Mouse (Mus musculus) right cerebral cortex, postnatal 4 days (tissue): ENCODE data around the gene Alkbh6.

Experiments
- DNase-seq: peaks from one replicate; pipeline ENCODE4 v3.0.0-alpha.2; 2022

Gene Alkbh6

DNA sequence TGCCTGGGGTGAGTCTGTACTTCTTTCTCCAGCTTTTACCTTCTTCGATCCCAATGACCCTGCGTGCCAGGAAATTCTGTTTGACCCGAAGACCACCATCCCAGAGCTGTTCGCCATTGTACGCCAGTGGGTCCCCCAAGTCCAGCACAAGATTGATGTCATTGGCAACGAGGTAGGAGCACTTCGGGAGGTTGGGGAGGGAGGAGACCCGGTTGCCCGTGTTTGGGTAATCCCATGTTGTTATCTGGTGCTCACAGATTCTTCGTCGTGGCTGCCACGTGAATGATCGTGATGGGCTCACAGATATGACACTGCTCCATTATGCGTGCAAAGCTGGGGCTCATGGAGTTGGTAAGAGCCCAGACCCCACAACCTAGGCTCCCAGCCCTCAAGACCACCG, 11.7 kb upstream of the Alkbh6 start:
- no peak for DNase-seq

DNA sequence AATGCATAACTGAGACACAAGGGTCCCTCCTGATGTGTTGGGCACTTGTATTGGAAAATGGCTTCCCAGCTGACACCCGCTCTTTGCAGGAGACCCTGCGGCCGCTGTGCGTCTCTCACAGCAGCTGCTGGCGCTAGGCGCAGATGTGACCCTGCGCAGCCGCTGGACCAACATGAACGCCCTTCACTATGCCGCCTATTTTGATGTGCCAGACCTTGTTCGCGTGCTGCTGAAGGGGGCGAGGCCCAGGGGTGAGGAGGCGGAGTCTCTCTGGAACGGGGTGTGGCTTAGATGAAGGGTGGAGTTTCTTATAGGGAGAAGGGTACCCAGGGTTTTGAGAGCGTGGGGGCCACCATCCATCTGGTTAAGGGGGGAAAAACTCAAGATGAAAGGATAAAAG, 11.3 kb upstream of the Alkbh6 start:
- no peak for DNase-seq

GRCm38 (mm10) chr7:30300914-30301313, 7.6 kb upstream of the Alkbh6 start:
- DNase-seq: peak; percentile 54

DNA sequence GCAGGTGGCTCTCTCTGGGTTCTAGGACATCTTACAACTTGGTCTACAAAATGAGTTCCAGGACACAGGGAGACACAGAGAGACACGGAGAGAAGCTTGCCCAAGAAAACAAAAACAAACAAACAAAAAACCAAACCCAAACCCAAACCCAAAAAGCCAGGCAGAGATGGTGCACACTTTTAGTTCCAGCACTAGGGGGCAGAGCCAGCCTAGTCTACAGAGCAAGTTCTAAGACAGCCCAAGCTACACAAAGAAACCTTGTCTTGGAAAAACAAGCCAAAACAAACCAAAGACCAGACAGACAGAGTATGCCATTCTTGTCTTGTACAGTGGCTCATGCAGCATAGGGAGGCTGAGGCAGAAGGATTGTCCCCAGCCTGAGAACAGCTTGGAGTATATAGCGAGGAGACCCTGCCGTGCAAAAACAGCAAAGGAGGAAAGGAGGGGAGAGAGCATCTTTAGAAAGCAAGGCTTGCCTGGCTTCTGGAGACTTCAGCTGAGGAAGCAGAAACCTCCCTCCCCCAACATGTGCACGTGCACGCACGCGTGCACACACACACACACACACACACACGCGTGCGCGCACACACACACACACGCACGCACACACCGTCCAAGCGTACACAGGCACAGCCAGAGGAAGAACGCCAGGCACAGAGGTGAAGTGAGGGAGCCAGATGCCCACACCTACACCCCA, 2.3 kb upstream of the Alkbh6 start:
- DNase-seq: no peak

- DNase-seq: no peak
Observed at GRCm38 (mm10) chr7:30309395-30310129, 1.0 kb downstream of the Alkbh6 start.

- DNase-seq: no peak
Observed at GRCm38 (mm10) chr7:30310136-30310535, 1.6 kb downstream of the Alkbh6 start.

DNA sequence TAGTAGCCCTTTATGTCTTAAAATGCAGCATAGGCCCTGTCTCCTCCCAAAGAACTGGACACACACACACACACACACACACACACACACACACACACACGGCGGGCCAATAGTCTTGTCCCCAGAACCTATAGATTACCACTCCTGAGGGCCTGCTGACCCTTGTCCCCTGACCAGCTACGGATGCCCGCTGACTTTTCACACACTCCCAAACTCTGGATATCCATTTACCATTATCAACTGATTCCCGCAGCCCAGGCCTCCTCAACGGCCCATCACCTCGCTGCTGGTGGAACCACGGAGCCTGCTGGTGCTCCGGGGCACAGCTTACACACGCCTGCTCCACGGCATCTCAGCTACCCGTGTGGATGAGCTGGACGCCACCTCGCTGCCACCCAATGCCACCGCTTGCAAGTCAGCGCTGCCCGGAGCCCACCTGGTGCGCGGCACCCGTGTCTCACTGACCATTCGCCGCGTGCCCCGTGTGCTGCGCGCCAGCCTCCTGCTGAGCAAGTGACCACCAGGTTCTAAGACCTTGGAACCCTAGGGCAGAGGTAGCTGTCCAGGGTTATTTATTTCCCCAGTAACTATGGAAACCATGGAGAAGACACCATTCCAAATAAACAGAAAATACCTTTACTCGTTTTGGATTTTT, 5.3 kb downstream of the Alkbh6 start:
- DNase-seq: no peak

DNA sequence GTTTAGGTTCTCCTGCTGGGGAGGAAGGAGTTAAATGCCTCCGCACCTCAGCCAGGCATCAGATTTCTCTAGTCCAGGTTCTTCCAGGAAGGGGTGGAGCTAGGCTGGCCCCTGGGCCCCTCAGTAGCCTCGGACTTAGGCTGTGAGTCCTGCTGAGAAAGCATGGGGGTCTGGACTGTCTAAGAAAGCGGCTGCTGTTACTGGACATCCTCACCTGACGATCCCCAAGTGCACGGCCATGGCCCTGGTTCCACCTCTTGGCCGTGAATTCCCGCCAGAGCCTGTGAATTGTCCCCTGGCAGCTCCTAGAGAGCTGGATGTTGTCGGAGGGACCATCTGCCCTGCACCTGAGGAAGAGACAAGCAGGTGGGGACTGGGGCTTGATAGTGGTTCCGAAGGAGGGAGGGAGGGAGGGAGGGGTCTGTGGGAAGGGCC, 6.2 kb downstream of the Alkbh6 start, which contains the start of gene Syne4:
TSS of gene Syne4 (plus strand) at position 87 of the 435 bp plus-strand sequence.
- no peak for DNase-seq

GRCm38 (mm10) chr7:30315559-30316529, 7.3 kb downstream of the Alkbh6 start:
- DNase-seq: no peak

DNA sequence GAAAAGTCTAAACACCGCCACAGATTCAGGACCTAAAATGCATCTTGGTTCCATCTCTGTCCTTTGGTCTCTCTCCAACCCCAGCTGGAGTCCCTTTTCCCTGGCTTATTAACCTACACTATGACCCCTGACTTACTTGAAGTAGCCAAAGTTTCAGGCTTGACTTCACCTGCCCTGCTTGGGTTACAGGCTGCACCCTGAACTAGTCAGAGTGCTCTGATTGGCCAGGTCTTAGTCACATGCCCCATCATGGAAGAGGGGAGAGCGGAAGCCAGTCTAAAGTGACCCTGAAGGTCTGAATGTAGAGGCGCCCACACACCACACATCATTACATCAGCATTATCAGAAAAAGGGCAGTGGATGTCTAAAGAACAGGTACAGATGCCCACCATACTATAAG, 9.6 kb downstream of the Alkbh6 start:
- no peak for DNase-seq

GRCm38 (mm10) chr7:30320946-30321345, 12.4 kb downstream of the Alkbh6 start:
- DNase-seq: no peak

DNA sequence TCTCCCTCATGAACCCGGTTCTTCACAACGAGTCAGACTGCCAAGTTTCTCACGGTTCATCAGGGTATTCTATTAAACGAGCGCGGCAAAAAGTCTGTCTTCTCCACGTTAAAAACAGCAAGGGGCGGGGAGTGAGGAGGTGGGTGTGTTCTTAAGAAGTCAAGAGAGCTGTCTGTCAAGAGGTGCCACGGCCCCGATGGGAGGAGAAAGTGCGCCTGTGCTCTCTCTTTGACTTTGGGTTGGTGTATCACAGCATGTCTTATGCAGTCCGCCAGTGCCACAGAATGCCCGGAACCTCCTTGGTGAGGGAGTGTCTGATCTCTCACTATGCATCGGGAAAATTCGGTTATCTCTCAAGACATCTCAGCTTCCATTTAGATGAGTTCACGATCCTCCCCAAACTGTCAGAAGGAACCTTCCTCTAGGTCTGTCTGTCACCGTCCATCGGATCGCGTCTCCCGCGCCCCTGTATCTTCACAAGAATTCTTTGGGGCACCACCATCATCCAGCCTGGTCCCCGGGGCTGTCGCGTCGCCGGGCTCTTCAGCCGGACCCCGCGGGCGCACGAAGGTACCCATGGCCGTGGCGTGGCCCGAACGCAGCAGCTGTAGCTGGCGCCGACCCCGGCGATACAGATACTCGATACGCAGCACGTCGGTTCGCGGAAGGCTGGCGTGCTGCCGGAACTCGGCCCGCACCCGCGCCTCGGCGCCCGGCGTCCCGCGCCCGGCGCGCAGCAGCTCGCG, 13.2 kb downstream of the Alkbh6 start, which contains the start of gene E130208F15Rik:
TSS of gene E130208F15Rik (plus strand) at position 202 of the 746 bp plus-strand sequence.
- DNase-seq: peak; percentile 42

- peak; percentile 95 for DNase-seq
Observed at GRCm38 (mm10) chr7:30322285-30322667, 13.8 kb downstream of the Alkbh6 start.

- DNase-seq: no peak
Observed at GRCm38 (mm10) chr7:30322865-30323264, 14.3 kb downstream of the Alkbh6 start.

- DNase-seq: no peak
Observed at GRCm38 (mm10) chr7:30323795-30324194, 15.3 kb downstream of the Alkbh6 start, which contains the start of gene Sdhaf1. Sdhaf1 (minus strand) TSS chr7:30323895.

- DNase-seq: no peak
Observed at GRCm38 (mm10) chr7:30324300-30324944, 15.9 kb downstream of the Alkbh6 start.

- peak; percentile 54 for DNase-seq
Observed at GRCm38 (mm10) chr7:30325364-30325763, 16.8 kb downstream of the Alkbh6 start.

DNA sequence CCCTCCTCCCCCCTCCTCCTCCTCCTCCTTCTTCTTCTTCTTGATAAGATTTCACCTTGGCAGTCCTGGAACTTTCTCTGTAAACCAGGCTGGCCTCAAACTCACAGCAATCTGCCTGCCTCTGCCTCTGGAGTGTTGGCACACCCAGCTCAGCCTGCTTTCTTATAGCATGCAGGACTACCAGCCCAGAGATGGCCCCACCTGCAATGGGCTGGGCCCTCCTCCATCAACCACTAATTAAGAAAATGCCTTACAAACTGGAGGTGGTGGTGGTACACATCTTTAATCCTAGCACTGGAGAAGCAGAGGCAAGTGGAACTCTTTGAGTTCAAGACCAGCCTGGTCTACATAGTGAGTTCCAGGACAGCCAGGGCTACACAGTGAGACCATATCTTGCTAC, 17.9 kb downstream of the Alkbh6 start:
- no peak for DNase-seq

DNA sequence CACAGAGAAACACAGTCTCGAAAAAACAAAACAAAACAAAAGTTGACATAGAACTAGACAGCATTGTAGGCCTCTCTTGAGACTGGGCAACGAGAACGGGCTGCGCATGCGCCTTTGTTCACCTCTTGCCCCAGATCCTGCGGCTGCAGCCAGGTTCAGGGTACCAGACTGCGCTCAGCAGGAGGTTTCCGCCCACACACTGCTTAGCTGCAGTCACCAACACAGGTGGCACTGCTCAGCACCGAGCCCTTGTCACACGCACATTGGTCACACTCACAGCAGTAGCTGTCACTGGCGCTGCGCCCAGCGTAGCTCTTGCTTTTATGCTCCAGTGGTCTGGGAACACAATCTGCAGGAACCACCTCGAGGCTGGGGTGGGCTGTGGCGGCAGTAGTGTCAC, 18.6 kb downstream of the Alkbh6 start:
- no peak for DNase-seq

DNA sequence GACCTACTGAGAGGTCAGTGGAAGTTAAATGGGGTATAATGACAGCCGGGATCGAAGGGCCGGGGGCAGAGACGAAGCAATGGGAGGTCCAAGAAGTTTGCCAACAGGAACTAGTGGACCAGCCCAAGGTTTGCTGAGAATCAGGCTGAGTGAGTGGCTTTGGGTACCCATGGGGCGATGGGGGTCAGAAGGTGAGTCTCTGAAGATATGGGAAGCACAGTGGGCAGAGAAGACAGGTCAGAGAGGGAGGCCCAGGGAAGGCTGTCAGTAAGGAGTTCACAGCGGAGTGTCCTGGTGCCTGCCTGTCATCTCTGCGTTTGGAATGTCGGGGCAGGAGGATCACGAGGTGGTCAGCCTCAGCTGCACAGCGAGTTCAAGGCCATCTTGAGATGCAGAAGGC, 19.9 kb downstream of the Alkbh6 start:
- DNase-seq: no peak

DNA sequence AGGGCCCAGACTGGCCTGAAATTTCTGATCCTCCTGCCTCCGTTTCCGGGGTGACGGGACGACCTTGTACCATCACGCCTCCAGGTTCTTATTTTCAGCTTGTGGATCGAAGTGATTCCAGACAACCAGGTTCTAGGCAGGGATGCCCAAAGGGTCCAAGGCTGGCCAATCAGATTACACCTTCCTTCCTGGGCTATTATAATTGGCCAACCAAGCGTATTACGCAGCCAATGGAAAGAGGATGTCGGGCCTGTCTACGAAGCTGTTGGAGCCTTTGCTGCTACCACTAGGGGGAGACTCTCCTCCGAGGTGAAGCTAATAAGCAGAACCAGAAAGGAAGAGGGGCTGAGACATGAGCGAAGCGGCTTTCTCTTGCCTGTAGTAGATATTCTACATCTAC, 23.4 kb downstream of the Alkbh6 start:
- peak; percentile 76 for DNase-seq
